Mouse (Mus musculus) lung, postnatal 0 days (tissue): ENCODE data around the gene Nit1.
A peak's percentile ranks its signal among the peaks of the same experiment; 100 is the strongest.

Source experiments
- CTCF ChIP-seq: IDR thresholded peaks from 2 replicates; pipeline ENCODE4 v1.5.1; 2016; ENCODE audit warnings: antibody characterized with exemption, mild to moderate bottlenecking
- EP300 ChIP-seq: IDR thresholded peaks from 2 replicates; pipeline ENCODE4 v1.6.1; 2016; ENCODE audit warnings: antibody characterized with exemption, mild to moderate bottlenecking, control low read depth

GRCm38 (mm10) chr1:171385171-171385570 lies 39.7 kb upstream of the Nit1 start:
- TF ChIP-seq CTCF (peak; percentile 22; the same call in 1 of the 2 replicates), EP300 (no peak)
